Comparison of ENCODE assay signal across 25 mouse cellular contexts in the genomic region with DNA sequence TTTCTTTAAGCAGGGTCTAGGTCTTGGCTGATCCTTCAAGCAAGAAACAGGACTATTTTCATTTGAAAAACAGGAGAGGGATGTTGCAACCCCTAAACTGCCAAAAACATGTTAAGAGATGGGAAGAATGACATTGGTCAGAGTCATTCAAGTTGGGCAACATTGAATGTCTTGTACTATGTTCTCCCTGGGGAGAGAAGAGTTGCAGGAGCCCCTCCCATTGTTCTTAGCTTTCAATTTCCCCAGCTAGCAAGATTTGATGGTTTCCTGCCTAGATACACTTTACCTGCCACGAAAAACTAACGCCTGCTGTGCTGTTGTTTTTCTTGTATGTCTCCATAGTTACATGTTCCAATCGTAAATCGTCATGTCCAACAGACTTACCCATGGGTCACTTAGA. TPM values are rescaled to one million over a fixed set of nuclear protein-coding genes. Genes with fewer than 3 reads are reported as not detected.
DNase-seq lines count a peak whose midpoint lies in the region; ATAC-seq lines count a peak whose summit lies in the region.
"Had no signal": no experiment of that assay in that cellular context is flagged by ENCODE, and none has a peak within 500 bp of the region (broad histone marks: within the 10 kb centered on the region; RNA-seq: fewer than 3 reads in every experiment).

No protein-coding gene starts in this region.

- no peak overlapping the region for H3K4me3 ChIP-seq in liver, embryonic 11.5 days (ENCODE audit: low read depth, low read length)
- H3K4me3 ChIP-seq: embryonic facial prominence, embryonic 10.5 days; heart, embryonic 13.5 days; hindbrain, embryonic 13.5 days had no signal

- peak; percentile 5 for DNase-seq in gastrocnemius, adult 18-20 months (ENCODE audit: low spot score)
- DNase-seq in gastrocnemius, postnatal 36 days = no peak
- peak; percentile 26 for DNase-seq in 3T3-L1 (ENCODE audit: low read depth, low spot score)
- peak; percentile 88 for DNase-seq in adipocyte (ENCODE audit: low spot score)
- no peak for DNase-seq in left cerebral cortex, postnatal 4 days
- no peak for DNase-seq in liver, embryonic 11.5 days (ENCODE audit: low spot score)
- DNase-seq: adrenal gland, postnatal 10 days; cerebellum, adult 11 months; cerebellum, adult 9-10 months; cerebellum, postnatal 25 days; gastrocnemius, postnatal 14 days; kidney, adult 11 months had no signal

- H3K9ac ChIP-seq in liver, embryonic 11.5 days (ENCODE audit: low read depth, low read length) = no peak overlapping the region
- H3K9ac ChIP-seq: heart, embryonic 13.5 days; hindbrain, embryonic 13.5 days had no signal

- 79% methylated on average over 4 of the region's 4 CpGs for WGBS in liver, embryonic 11.5 days

- no peak overlapping the region for H3K27ac ChIP-seq in liver, embryonic 11.5 days (ENCODE audit: low read depth, low read length)
- H3K27ac ChIP-seq: embryonic facial prominence, embryonic 10.5 days; heart, embryonic 13.5 days; hindbrain, embryonic 13.5 days; hindbrain, postnatal 0 days had no signal

- intact Hi-C loops in gastrocnemius, postnatal 36 days (cut with DNase I) = no loop called here
- intact Hi-C loops in left cerebral cortex, postnatal 4 days (cut with DNase I) = no loop called here

- no peaks in the 10 kb centered on the region for H3K9me3 ChIP-seq in liver, embryonic 11.5 days (ENCODE audit: control insufficient read depth, low read length)
- H3K9me3 ChIP-seq: embryonic facial prominence, embryonic 10.5 days; heart, embryonic 13.5 days; hindbrain, embryonic 13.5 days had no signal

- no peaks in the 10 kb centered on the region for H3K4me1 ChIP-seq in liver, embryonic 11.5 days (replicated peaks; ENCODE audit: control insufficient read depth, insufficient read depth, low read length)
- H3K4me1 ChIP-seq: embryonic facial prominence, embryonic 10.5 days; heart, embryonic 13.5 days; hindbrain, embryonic 13.5 days had no signal

- H3K36me3 ChIP-seq in liver, embryonic 11.5 days (ENCODE audit: control insufficient read depth, insufficient read depth, low read length) = no peaks in the 10 kb centered on the region
- H3K36me3 ChIP-seq: embryonic facial prominence, embryonic 10.5 days; heart, embryonic 13.5 days; hindbrain, embryonic 13.5 days had no signal

- no peaks in the 10 kb centered on the region for H3K27me3 ChIP-seq in liver, embryonic 11.5 days (replicated peaks; ENCODE audit: control insufficient read depth, insufficient read depth, low read length)
- H3K27me3 ChIP-seq: heart, embryonic 13.5 days; hindbrain, embryonic 13.5 days had no signal

- ATAC-seq in neutrophil, adult 5-6 weeks (ENCODE audit: extremely low read depth, insufficient number of reproducible peaks, low FRiP score, poor library complexity, severe bottlenecking) = 0 out of 2 replicates have a peak, but pooled peaks have one; percentile 60
- ATAC-seq in liver, embryonic 11.5 days (replicated peaks; ENCODE audit: low FRiP score) = no peak
- ATAC-seq: forebrain, embryonic 14.5 days; hindbrain, postnatal 0 days had no signal

- H3K4me2 ChIP-seq in liver, embryonic 11.5 days = no peak overlapping the region
- H3K4me2 ChIP-seq: heart, embryonic 13.5 days; hindbrain, embryonic 13.5 days had no signal

RNA-seq across cellular contexts. Expression of a gene that starts 15.5 kb away (rescaled TPM):
- under 1 TPM; 0.11 to 0.28 TPM for total RNA-seq in gastrocnemius, adult 18-20 months (2021)
- under 1 TPM; 0.07 to 0.10 TPM for total RNA-seq in gastrocnemius, postnatal 36 days (2021)
- total RNA-seq in neutrophil, adult 5-6 weeks (2017) = 34.7 and 44.3 TPM in 2 replicates
- under 1 TPM in 1 of 2 experiments, not detected in 1; 0.12 TPM for total RNA-seq in left cerebral cortex, postnatal 4 days (2021)
- polyA plus RNA-seq in liver, embryonic 11.5 days (2014; fragmentation: Nextera tagmentation; extraction: Ambion mirVana) = not detected in 2 replicates
- total RNA-seq: ES-E14; hematopoietic stem cell, adult 5-6 weeks had no signal
- polyA plus RNA-seq: brain, embryonic 14.5 days; cortical plate, adult 2 months; embryonic facial prominence, embryonic 14.5 days; forebrain, embryonic 14.5 days; heart, embryonic 13.5 days; heart, postnatal 0 days; hindbrain, embryonic 13.5 days; hindbrain, postnatal 0 days; intestine, embryonic 14.5 days had no signal

RNA-seq across cellular contexts. Expression of a gene that starts 27.3 kb away (rescaled TPM):
- total RNA-seq in gastrocnemius, adult 18-20 months (2021) = not detected
- total RNA-seq in gastrocnemius, postnatal 36 days (2021) = under 1 TPM; 0.15 to 0.20 TPM
- total RNA-seq in neutrophil, adult 5-6 weeks (2017) = 424 and 436 TPM in 2 replicates
- total RNA-seq in left cerebral cortex, postnatal 4 days (2021) = not detected
- polyA plus RNA-seq in liver, embryonic 11.5 days (2014; fragmentation: Nextera tagmentation; extraction: Ambion mirVana) = 0.08 and 0.22 TPM in 2 replicates
- total RNA-seq: ES-E14 had no signal
- polyA plus RNA-seq: hindbrain, embryonic 13.5 days; hindbrain, postnatal 0 days had no signal

RNA-seq across cellular contexts. Expression of a gene that starts 58.9 kb away (rescaled TPM):
- total RNA-seq in gastrocnemius, adult 18-20 months (2021) = not detected
- not detected for total RNA-seq in gastrocnemius, postnatal 36 days (2021)
- 119 and 122 TPM in 2 replicates for total RNA-seq in neutrophil, adult 5-6 weeks (2017)
- under 1 TPM in 1 of 2 experiments, not detected in 1; 0.12 TPM for total RNA-seq in left cerebral cortex, postnatal 4 days (2021)
- not detected in 2 replicates for polyA plus RNA-seq in liver, embryonic 11.5 days (2014; fragmentation: Nextera tagmentation; extraction: Ambion mirVana)
- total RNA-seq: gastrocnemius, postnatal 14 days; hindbrain, postnatal 0 days had no signal
- polyA plus RNA-seq: embryonic facial prominence, embryonic 10.5 days; forebrain, embryonic 14.5 days; hindbrain, embryonic 13.5 days had no signal

Comparison
In these comparisons a context has a peak if more than half of its experiments do, and no peak if none do; other contexts are left out.
1. DNase-seq: peak in gastrocnemius, adult 18-20 months (single experiment), 3T3-L1 (single experiment) and adipocyte (single experiment); none in gastrocnemius, postnatal 36 days (0 of 2), left cerebral cortex, postnatal 4 days (single experiment) and liver, embryonic 11.5 days (single experiment).
2. RNA of a gene that starts 15.5 kb away (total RNA-seq): 34.7 to 44.3 TPM in neutrophil, adult 5-6 weeks; 0.11 to 0.28 TPM in gastrocnemius, adult 18-20 months, 0.12 TPM in left cerebral cortex, postnatal 4 days and 0.07 to 0.10 TPM in gastrocnemius, postnatal 36 days; every median in the first group is over 10 times any median in the second.
3. RNA of a gene that starts 27.3 kb away (total RNA-seq): 424 to 436 TPM in neutrophil, adult 5-6 weeks; 0.15 to 0.20 TPM in gastrocnemius, postnatal 36 days, not detected in left cerebral cortex, postnatal 4 days and not detected in gastrocnemius, adult 18-20 months; every median in the first group is over 100 times any median in the second.
4. RNA of a gene that starts 58.9 kb away (total RNA-seq): 119 to 122 TPM in neutrophil, adult 5-6 weeks; 0.12 TPM in left cerebral cortex, postnatal 4 days, not detected in gastrocnemius, postnatal 36 days and not detected in gastrocnemius, adult 18-20 months; every median in the first group is over 100 times any median in the second.